12 mouse cellular contexts compared by ENCODE assay signal in genomic region chr5:53524831-53525230, GRCm38 (mm10).
"Had no signal": no experiment of that assay in that cellular context is flagged by ENCODE, and none has a peak within 500 bp of the region (broad histone marks: within the 10 kb centered on the region; RNA-seq: fewer than 3 reads in every experiment).

No protein-coding gene starts in this region.

- H3K4me1 ChIP-seq: liver, embryonic 13.5 days had no signal

- H3K4me2 ChIP-seq: limb, embryonic 12.5 days; liver, embryonic 13.5 days; lung, embryonic 15.5 days had no signal

- ATAC-seq: liver, postnatal 0 days had no signal

- H3K27ac ChIP-seq: kidney, postnatal 0 days; limb, embryonic 12.5 days; liver, embryonic 13.5 days; lung, embryonic 15.5 days; macrophage; neural tube, embryonic 13.5 days; stomach, postnatal 0 days had no signal

- H3K9me3 ChIP-seq: limb, embryonic 12.5 days; liver, embryonic 13.5 days; lung, embryonic 15.5 days; midbrain, embryonic 15.5 days; neural tube, embryonic 13.5 days had no signal

- DNase-seq: kidney, postnatal 36 days; liver, embryonic 13.5 days; liver, postnatal 0 days; lung, postnatal 14 days; thymus, postnatal 4 days had no signal

- H3K27me3 ChIP-seq: limb, embryonic 12.5 days; liver, embryonic 13.5 days; lung, embryonic 15.5 days; midbrain, embryonic 15.5 days; neural tube, embryonic 13.5 days had no signal

- H3K36me3 ChIP-seq: limb, embryonic 12.5 days; liver, embryonic 13.5 days; lung, embryonic 15.5 days; midbrain, embryonic 15.5 days; neural tube, embryonic 13.5 days had no signal

- H3K9ac ChIP-seq: limb, embryonic 12.5 days; liver, embryonic 13.5 days; liver, postnatal 0 days; lung, embryonic 15.5 days had no signal

- H3K4me3 ChIP-seq: limb, embryonic 12.5 days; liver, embryonic 13.5 days; lung, embryonic 15.5 days had no signal
